Mouse (Mus musculus): ENCODE data around the gene Ltbr.

DNA sequence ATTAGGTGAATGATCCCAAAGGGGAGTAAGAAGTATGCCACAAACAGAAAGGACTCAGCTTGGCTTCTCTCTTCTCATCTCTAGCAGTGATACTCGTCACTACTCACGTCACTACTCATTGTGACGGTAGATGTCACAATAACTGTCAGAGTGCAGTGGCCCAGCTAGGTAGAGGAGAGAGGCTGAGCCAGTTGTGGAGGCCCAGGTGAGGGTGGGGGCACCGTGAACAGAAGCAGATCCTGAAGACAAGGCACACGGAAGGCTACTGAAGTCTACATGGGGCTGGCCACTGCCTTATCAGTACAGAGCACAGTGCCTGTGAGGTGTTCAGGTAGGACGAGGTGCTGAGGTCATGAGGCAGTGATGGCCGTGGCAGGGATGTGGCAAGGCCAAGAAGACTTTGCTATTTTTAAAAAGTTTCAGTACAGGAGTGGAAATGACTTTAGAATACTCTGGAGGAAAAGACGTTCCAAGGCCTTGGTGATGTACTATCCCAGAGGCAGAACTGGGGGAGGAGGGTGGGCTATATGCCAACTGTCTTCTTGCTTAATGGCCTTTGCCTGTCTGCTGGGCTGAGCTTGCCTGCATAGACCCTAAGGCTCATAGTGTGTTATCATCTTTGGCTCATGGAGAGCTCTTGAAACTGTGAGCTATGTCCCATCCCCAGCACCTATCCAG is 37.8 kb upstream of the Ltbr start:
- TF ChIP-seq CTCF (conservative IDR thresholded peaks at IDR 0.05; ENCODE audit: insufficient read depth, insufficient read length, low read depth, low read length), result no peak
- no peak for TF ChIP-seq POLR2A (IDR thresholded peaks at IDR 0.05; ENCODE audit: low read depth, low read length)
